ENCODE assay signal across 9 mouse cellular contexts in the genomic region with DNA sequence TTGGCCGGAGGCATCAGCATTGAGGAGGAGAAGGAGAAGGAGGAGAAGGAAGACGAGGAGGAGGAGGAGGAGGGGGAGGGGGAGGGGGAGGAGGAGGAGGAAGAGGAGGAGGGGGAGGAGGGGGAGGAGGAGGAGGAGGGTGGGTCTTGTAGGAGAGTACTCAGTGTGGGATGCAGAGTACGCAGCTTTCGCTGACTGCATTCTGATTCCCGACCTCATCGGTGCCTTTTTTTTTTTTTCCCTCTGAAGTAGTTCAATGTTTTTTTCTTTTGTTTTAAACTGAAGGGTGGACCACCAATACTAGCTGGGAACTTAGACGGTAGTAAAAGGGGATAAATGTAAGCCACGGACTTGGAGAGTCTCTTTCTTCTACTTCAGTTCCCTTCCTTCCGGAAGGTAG. TPM values are rescaled to one million over a fixed set of nuclear protein-coding genes. Genes with fewer than 3 reads are reported as not detected.
A peak's percentile ranks its signal among the peaks of the same experiment; 100 is the strongest.
DNase-seq lines count a peak whose midpoint lies in the region; ATAC-seq and TF ChIP-seq lines count a peak whose summit lies in the region.
"Had no signal": no experiment of that assay in that cellular context is flagged by ENCODE, and none has a peak within 500 bp of the region (broad histone marks: within the 10 kb centered on the region; RNA-seq: fewer than 3 reads in every experiment).

No protein-coding gene starts in this region.

- H3K27ac ChIP-seq in kidney, embryonic 16.5 days (ENCODE audit: low read length), result peak overlapping the region; percentile 93
- peak overlapping the region; percentile 100 for H3K27ac ChIP-seq in embryonic facial prominence, embryonic 13.5 days
- H3K27ac ChIP-seq in hindbrain, postnatal 0 days, result no peak overlapping the region; the same call in 1 of the 2 replicates
- H3K27ac ChIP-seq in midbrain, embryonic 16.5 days (ENCODE audit: low read length), result no peak overlapping the region

- 0% methylated on average over 7 of the region's 9 CpGs for WGBS in kidney, embryonic 16.5 days
- WGBS in embryonic facial prominence, embryonic 13.5 days, result 0% methylated on average over 7 of the region's 9 CpGs
- WGBS in hindbrain, postnatal 0 days, result 2% methylated on average over 7 of the region's 9 CpGs
- 2% methylated on average over 7 of the region's 9 CpGs for whole genome bisulfite sequencing in midbrain, embryonic 16.5 days

- H3K9ac ChIP-seq in kidney, embryonic 16.5 days (replicated peaks; ENCODE audit: low read length), result peak overlapping the region; percentile 74
- peak overlapping the region; percentile 99 for H3K9ac ChIP-seq in embryonic facial prominence, embryonic 13.5 days
- H3K9ac ChIP-seq in hindbrain, postnatal 0 days (replicated peaks; ENCODE audit: low read length), result no peak overlapping the region
- H3K9ac ChIP-seq in midbrain, embryonic 16.5 days (ENCODE audit: low read depth, low read length), result no peak overlapping the region

- peak overlapping the region; percentile 64 for H3K4me3 ChIP-seq in kidney, embryonic 16.5 days (ENCODE audit: low read length)
- peak overlapping the region; percentile 80 for H3K4me3 ChIP-seq in embryonic facial prominence, embryonic 13.5 days
- peak overlapping the region; percentile 49 for H3K4me3 ChIP-seq in hindbrain, postnatal 0 days (ENCODE audit: low read length)
- peak overlapping the region; percentile 11; the same call in 1 of the 2 replicates for H3K4me3 ChIP-seq in midbrain, embryonic 16.5 days (ENCODE audit: low read depth, low read length)

- no peak for ATAC-seq in kidney, embryonic 16.5 days (ENCODE audit: low FRiP score, low TSS enrichment)
- ATAC-seq in embryonic facial prominence, embryonic 13.5 days (ENCODE audit: insufficient number of reproducible peaks, insufficient read depth, low FRiP score, low TSS enrichment, low read depth), result no peak
- ATAC-seq in hindbrain, postnatal 0 days, result no peak
- no peak for ATAC-seq in midbrain, embryonic 16.5 days
- no peak for ATAC-seq in inflammation-experienced regulatory T-cells, adult 6 months

- TF ChIP-seq CTCF in hindbrain, postnatal 0 days (IDR thresholded peaks at IDR 0.05; ENCODE audit: low read depth), result no peak

- no peak for DNase-seq in kidney, postnatal 14 days
- DNase-seq in hindbrain, postnatal 0 days (ENCODE audit: low spot score), result no peak
- DNase-seq in T-cell, adult 2 months (ENCODE audit: low spot score), result no peak
- no peak for DNase-seq in thymus, postnatal 0 days (ENCODE audit: low spot score)
- DNase-seq: cerebellum, adult 9-11 months had no signal

- peaks cover 39% of the 10 kb centered on the region for H3K27me3 ChIP-seq in kidney, embryonic 16.5 days (ENCODE audit: insufficient read depth, low read length)
- peaks cover 12% of the 10 kb centered on the region for H3K27me3 ChIP-seq in embryonic facial prominence, embryonic 13.5 days
- peaks cover 22% of the 10 kb centered on the region for H3K27me3 ChIP-seq in hindbrain, postnatal 0 days (ENCODE audit: insufficient read depth, low read length)
- H3K27me3 ChIP-seq in midbrain, embryonic 16.5 days (ENCODE audit: control insufficient read depth, insufficient read depth, low read depth, low read length), result peaks cover 26% of the 10 kb centered on the region

- no peaks in the 10 kb centered on the region for H3K9me3 ChIP-seq in kidney, embryonic 16.5 days (ENCODE audit: low read length)
- H3K9me3 ChIP-seq in embryonic facial prominence, embryonic 13.5 days, result no peaks in the 10 kb centered on the region
- no peaks in the 10 kb centered on the region for H3K9me3 ChIP-seq in hindbrain, postnatal 0 days (ENCODE audit: low read length)
- no peaks in the 10 kb centered on the region for H3K9me3 ChIP-seq in midbrain, embryonic 16.5 days (replicated peaks; ENCODE audit: control insufficient read depth, low read length, poor library complexity, severe bottlenecking)

- H3K4me1 ChIP-seq in kidney, embryonic 16.5 days (ENCODE audit: insufficient read depth, low read length), result peaks cover 25% of the 10 kb centered on the region
- H3K4me1 ChIP-seq in embryonic facial prominence, embryonic 13.5 days, result peaks cover 29% of the 10 kb centered on the region
- peaks cover 2% of the 10 kb centered on the region for H3K4me1 ChIP-seq in hindbrain, postnatal 0 days (ENCODE audit: insufficient read depth, low read length)
- peaks cover 18% of the 10 kb centered on the region for H3K4me1 ChIP-seq in midbrain, embryonic 16.5 days (ENCODE audit: control insufficient read depth, insufficient read depth, low read length)

- H3K36me3 ChIP-seq in kidney, embryonic 16.5 days (ENCODE audit: insufficient read depth, low read length), result no peaks in the 10 kb centered on the region
- H3K36me3 ChIP-seq in embryonic facial prominence, embryonic 13.5 days, result peaks cover 2% of the 10 kb centered on the region
- H3K36me3 ChIP-seq in hindbrain, postnatal 0 days (ENCODE audit: insufficient read depth, low read length), result no peaks in the 10 kb centered on the region
- H3K36me3 ChIP-seq in midbrain, embryonic 16.5 days (ENCODE audit: control insufficient read depth, insufficient read depth, low read length), result no peaks in the 10 kb centered on the region

- peak overlapping the region; percentile 94 for H3K4me2 ChIP-seq in kidney, embryonic 16.5 days (replicated peaks; ENCODE audit: low read depth, low read length)
- H3K4me2 ChIP-seq in embryonic facial prominence, embryonic 13.5 days, result peak overlapping the region; percentile 65
- H3K4me2 ChIP-seq in hindbrain, postnatal 0 days (ENCODE audit: low read depth, low read length), result peak overlapping the region; percentile 81
- no peak overlapping the region; the same call in 1 of the 2 replicates for H3K4me2 ChIP-seq in midbrain, embryonic 16.5 days (ENCODE audit: low read length)

RNA-seq across cellular contexts. Expression of gene Pdgfra, which starts 3.2 kb away (rescaled TPM):
- polyA plus RNA-seq in kidney, embryonic 16.5 days (2015; fragmentation: Nextera tagmentation; extraction: Ambion mirVana), result 47.1 and 47.9 TPM in 2 replicates
- 78.8 and 96.8 TPM in 2 replicates for polyA plus RNA-seq in embryonic facial prominence, embryonic 13.5 days (2015; fragmentation: Nextera tagmentation; extraction: Ambion mirVana)
- total RNA-seq in hindbrain, postnatal 0 days (2014; rRNA removed), result 60.2 and 63.0 TPM in 2 replicates
- polyA plus RNA-seq in hindbrain, postnatal 0 days (2015; fragmentation: Nextera tagmentation; extraction: Ambion mirVana), result 21.9 and 25.7 TPM in 2 replicates
- polyA plus RNA-seq in midbrain, embryonic 16.5 days (2015; fragmentation: Nextera tagmentation; extraction: Ambion mirVana), result 12.7 and 15.2 TPM in 2 replicates
- 1.6 and 2.1 TPM in 2 replicates for polyA plus RNA-seq in thymus, postnatal 0 days (2015; fragmentation: Nextera tagmentation; extraction: Ambion mirVana)
- not detected for polyA plus RNA-seq in inflammation-experienced regulatory T-cells, adult 6 months (2017; shearing (Covaris generic))

Comparison
In these comparisons a context has a peak if more than half of its experiments do, and no peak if none do; other contexts are left out.
1. H3K27ac ChIP-seq: peak in kidney, embryonic 16.5 days (single experiment) and embryonic facial prominence, embryonic 13.5 days (single experiment); none in hindbrain, postnatal 0 days (single experiment) and midbrain, embryonic 16.5 days (single experiment).
2. H3K4me3 ChIP-seq: peak in every context shown above with its lines; median percentile 80 in embryonic facial prominence, embryonic 13.5 days; 64 in kidney, embryonic 16.5 days; 49 in hindbrain, postnatal 0 days; 11 in midbrain, embryonic 16.5 days.
3. H3K9ac ChIP-seq: peak in kidney, embryonic 16.5 days (single experiment) and embryonic facial prominence, embryonic 13.5 days (single experiment); none in hindbrain, postnatal 0 days (single experiment) and midbrain, embryonic 16.5 days (single experiment).